Mouse (Mus musculus) thymus, adult 2 months (tissue): Measurements from ENCODE around the gene Nags. TPM values are rescaled to one million over a fixed set of nuclear protein-coding genes. Genes with fewer than 3 reads are reported as not detected.
"Not testable (repeated sequence)": the region's sequence is repeated elsewhere in the genome, so short reads cannot be mapped to it uniquely, and the experiment has no call there.

Experiments used
- DNase-seq: peaks from one replicate; pipeline ENCODE4 v3.0.0; 2021
- H3K27ac ChIP-seq: fragments of 200-500 bp; 2 replicates; pipeline ENCODE4 v1.5.1; 2012; ENCODE audit warnings: low read length, control low read depth; ENCODE audit not compliant: control insufficient read depth, insufficient read depth
- H3K27me3 ChIP-seq: fragments of 200-500 bp; 2 replicates; pipeline ENCODE4 v1.6.1; 2012; ENCODE audit warnings: mild to moderate bottlenecking, low read length, moderate library complexity, mixed read lengths; ENCODE audit not compliant: control insufficient read depth, insufficient read depth
- H3K36me3 ChIP-seq: fragments of 200-500 bp; 2 replicates; pipeline ENCODE4 v1.6.1; 2012; ENCODE audit warnings: mild to moderate bottlenecking, low read length, moderate library complexity; ENCODE audit not compliant: control insufficient read depth, insufficient read depth
- H3K4me1 ChIP-seq: fragments of 200-500 bp; replicated peaks from 2 replicates; pipeline ENCODE4 v1.6.1; 2012; ENCODE audit warnings: low read length; ENCODE audit not compliant: control insufficient read depth, insufficient read depth
- H3K4me3 ChIP-seq: fragments of 200-500 bp; 2 replicates; pipeline ENCODE4 v1.5.1; 2012; ENCODE audit warnings: mild to moderate bottlenecking, low read length, control low read depth, moderate library complexity; ENCODE audit not compliant: control insufficient read depth, insufficient read depth
- CTCF ChIP-seq: fragments of 200-500 bp; IDR thresholded peaks from 2 replicates; pipeline ENCODE4 v1.5.1; 2012; ENCODE audit warnings: mild to moderate bottlenecking, control low read depth, low read length, moderate library complexity, borderline replicate concordance; ENCODE audit not compliant: control insufficient read depth, poor library complexity, insufficient read depth; ENCODE audit errors: extremely low read depth
- POLR2A ChIP-seq: fragments of 200-500 bp; IDR thresholded peaks from 2 replicates; pipeline ENCODE4 v1.6.1; 2012; ENCODE audit warnings: mild to moderate bottlenecking, low read length, control low read depth, moderate library complexity; ENCODE audit not compliant: control insufficient read depth, poor library complexity, insufficient read depth; ENCODE audit errors: extremely low read depth
- whole genome bisulfite sequencing: fragments of 180-500 bp; shearing (Covaris S2); methylation state at CpG from one replicate; pipeline ENCODE4 v1.1.7; 2018; 5-methylcytosine and 5-hydroxymethylcytosine counted together
- polyA plus RNA-seq: library from polyadenylated mRNA; depleted of rRNA; stranded (reverse); fragments of >200 nt; gene quantifications from 2 replicates; pipeline ENCODE4 v1.2.3, GENCODE M21; 2012

The Nags gene
- polyA plus RNA-seq, 1 experiment: 0.09 TPM

DNA sequence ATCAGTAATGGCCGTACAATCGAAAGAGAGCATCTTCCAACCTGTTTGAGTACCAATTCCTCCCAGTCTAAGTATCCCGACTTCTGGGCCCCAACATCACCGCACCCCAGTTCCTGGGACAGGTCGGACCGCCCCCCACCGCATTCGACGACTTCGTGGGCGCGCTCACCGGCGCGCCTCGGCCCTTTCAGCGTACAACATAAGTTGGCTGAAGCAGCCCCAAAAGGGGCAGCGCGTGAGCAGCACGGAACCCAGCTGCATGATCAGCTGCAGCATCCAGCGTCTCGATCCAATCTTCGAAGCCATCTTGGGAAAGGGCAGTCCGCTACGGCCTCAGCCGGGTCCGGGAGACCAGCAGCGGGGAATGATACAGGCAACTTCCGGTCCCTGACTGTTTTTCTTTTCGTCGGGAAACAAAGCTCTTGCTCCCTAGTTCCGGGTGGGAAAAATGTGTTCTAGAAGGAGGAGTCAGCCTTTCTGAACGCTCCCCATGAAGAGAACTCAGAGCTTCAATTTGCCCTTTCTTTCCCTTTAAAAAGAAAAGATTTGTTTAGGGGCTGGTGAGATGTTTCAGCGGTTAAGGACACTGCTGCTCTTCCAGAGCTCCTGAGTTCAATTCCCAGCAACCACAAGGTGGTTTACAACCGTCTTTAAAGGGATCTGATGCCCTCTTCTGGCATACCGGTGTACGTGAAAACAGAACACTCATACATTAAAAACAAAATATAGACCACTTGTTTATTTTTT lies 10.9 kb downstream of the Nags start, which contains the start of gene Tmem101:
Gene Tmem101 (minus strand): TSS at position 366 of the 747 bp plus-strand sequence.
- under 1% methylated on average over 37 of the region's 37 CpGs for WGBS
- Histone ChIP-seq H3K4me3 (peak within 1 kb of the TSS; percentile 61), H3K27ac (no peak within 1 kb of the TSS), H3K27me3 (no peaks in the 10 kb centered on the region), H3K36me3 (no peaks in the 10 kb centered on the region), H3K4me1 (peaks cover 7% of the 10 kb centered on the region)
- TF ChIP-seq POLR2A (0 out of 2 replicates have a peak, but pooled peaks have one; percentile 36), CTCF (no peak)
- peak; percentile 79 for DNase-seq

DNA sequence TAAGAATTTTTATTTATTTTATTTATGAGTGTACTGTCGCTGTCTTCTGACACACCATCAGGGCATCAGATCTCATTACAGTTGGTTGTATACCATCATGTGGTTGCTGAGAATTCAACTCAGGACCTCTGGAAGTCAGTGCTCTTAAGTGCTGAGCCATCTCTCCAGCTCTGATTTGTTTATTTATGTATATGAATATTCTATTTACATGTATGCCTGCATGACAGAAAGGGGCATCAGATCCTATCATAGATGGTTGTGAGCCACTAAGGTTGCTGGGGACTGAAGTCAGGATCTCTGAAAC lies 11.4 kb downstream of the Nags start:
- H3K4me1 ChIP-seq: peaks cover 7% of the 10 kb centered on the region
- DNase-seq: no peak
- TF ChIP-seq CTCF (no peak), POLR2A (no peak)
- no peaks in the 10 kb centered on the region for H3K27me3 ChIP-seq
- no peak overlapping the region for H3K4me3 ChIP-seq
- 13% methylated on average over 1 of the region's 1 CpGs for WGBS
- no peak overlapping the region for H3K27ac ChIP-seq
- H3K36me3 ChIP-seq: no peaks in the 10 kb centered on the region

GRCm38 (mm10) chr11:102158024-102158423 lies 12.7 kb downstream of the Nags start:
- not testable (repeated sequence) for H3K4me3 ChIP-seq, H3K27me3 ChIP-seq, H3K27ac ChIP-seq, H3K4me1 ChIP-seq, DNase-seq, H3K36me3 ChIP-seq
- WGBS: 82% methylated on average over 2 of the region's 2 CpGs

DNA sequence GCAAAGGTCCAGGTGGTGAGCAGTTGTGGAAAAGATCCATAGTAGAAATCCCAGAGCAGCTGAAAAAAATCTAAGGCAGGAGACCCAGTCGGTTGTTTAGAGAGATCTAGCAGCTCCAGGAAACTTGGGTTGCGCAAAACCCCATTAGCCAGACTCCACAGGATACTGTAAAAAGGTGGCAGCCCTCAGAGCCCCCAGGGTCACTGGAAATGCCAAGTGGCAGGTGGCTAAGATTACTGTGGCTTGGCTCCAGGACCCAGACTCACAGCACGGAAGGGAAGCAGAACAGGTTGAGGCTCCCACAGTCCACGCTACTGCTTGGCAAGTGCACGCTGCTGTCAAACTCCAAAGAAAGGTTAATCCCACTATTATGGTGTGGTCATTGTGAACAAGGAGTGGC lies 14.5 kb downstream of the Nags start:
- no peak for TF ChIP-seq POLR2A
- no peak for TF ChIP-seq CTCF
- Histone ChIP-seq H3K4me3 (no peak overlapping the region), H3K36me3 (peaks cover 19% of the 10 kb centered on the region; the same call in 1 of the 2 replicates), H3K4me1 (peaks cover 7% of the 10 kb centered on the region), H3K27me3 (no peaks in the 10 kb centered on the region), H3K27ac (no peak overlapping the region)
- WGBS: 82% methylated on average over 5 of the region's 5 CpGs
- DNase-seq: no peak

GRCm38 (mm10) chr11:102165971-102166722 lies 20.8 kb downstream of the Nags start:
- 91% methylated on average over 6 of the region's 6 CpGs for WGBS
- Histone ChIP-seq H3K27me3 (no peaks in the 10 kb centered on the region), H3K4me3 (no peak overlapping the region), H3K4me1 (no peaks in the 10 kb centered on the region), H3K36me3 (peaks cover 49% of the 10 kb centered on the region), H3K27ac (no peak overlapping the region)
- no peak for DNase-seq
- TF ChIP-seq CTCF: no peak
- TF ChIP-seq POLR2A: no peak

- 98% methylated on average over 5 of the region's 5 CpGs for WGBS
- no peaks in the 10 kb centered on the region for H3K27me3 ChIP-seq
- DNase-seq: no peak
- no peaks in the 10 kb centered on the region for H3K4me1 ChIP-seq
- H3K4me3 ChIP-seq: no peak overlapping the region
- TF ChIP-seq CTCF (no peak), POLR2A (no peak)
- H3K36me3 ChIP-seq: peaks cover 45% of the 10 kb centered on the region
- no peak overlapping the region for H3K27ac ChIP-seq
Measured at GRCm38 (mm10) chr11:102167539-102167938, 22.2 kb downstream of the Nags start.
